Mouse (Mus musculus) midbrain, embryonic 16.5 days (tissue): ENCODE data around the gene Otulin. TPM values are rescaled to one million over a fixed set of nuclear protein-coding genes. Genes with fewer than 3 reads are reported as not detected.

Source experiments
- ATAC-seq: fragments of 200-750 bp; cut with Nextera tagmentation; 2 replicates; pipeline ENCODE4 v1.8.0; 2017; ENCODE audit warnings: moderate TSS enrichment
- H3K27ac ChIP-seq: fragments of 300-500 bp; sonication (generic); 2 replicates; pipeline ENCODE4 v1.5.1; 2014; ENCODE audit warnings: mild to moderate bottlenecking, low read length, mixed read lengths
- H3K27me3 ChIP-seq: fragments of 300-500 bp; sonication (generic); 2 replicates; pipeline ENCODE4 v1.6.1; 2014; ENCODE audit warnings: low read depth, low read length, mixed read lengths; ENCODE audit not compliant: control insufficient read depth, insufficient read depth
- H3K36me3 ChIP-seq: fragments of 300-500 bp; sonication (generic); 2 replicates; pipeline ENCODE4 v1.6.1; 2014; ENCODE audit warnings: mild to moderate bottlenecking, low read length, moderate library complexity, mixed read lengths; ENCODE audit not compliant: control insufficient read depth, insufficient read depth
- H3K4me1 ChIP-seq: fragments of 300-500 bp; sonication (generic); 2 replicates; pipeline ENCODE4 v1.6.1; 2014; ENCODE audit warnings: mild to moderate bottlenecking, low read length, mixed read lengths; ENCODE audit not compliant: control insufficient read depth, insufficient read depth
- H3K4me2 ChIP-seq: fragments of 300-500 bp; sonication (generic); 2 replicates; pipeline ENCODE4 v1.6.1; 2014; ENCODE audit warnings: mild to moderate bottlenecking, low read length, mixed read lengths
- H3K4me3 ChIP-seq: fragments of 300-500 bp; sonication (generic); 2 replicates; pipeline ENCODE4 v1.5.1; 2014; ENCODE audit warnings: low read depth, mild to moderate bottlenecking, low read length, moderate library complexity, mixed read lengths
- H3K9ac ChIP-seq: fragments of 300-500 bp; sonication (generic); 2 replicates; pipeline ENCODE4 v1.6.1; 2014; ENCODE audit warnings: low read depth, low read length, mixed read lengths
- H3K9me3 ChIP-seq: fragments of 300-500 bp; sonication (generic); replicated peaks from 2 replicates; pipeline ENCODE4 v1.6.1; 2014; ENCODE audit warnings: mild to moderate bottlenecking, low read length, mixed read lengths; ENCODE audit not compliant: control insufficient read depth, poor library complexity, severe bottlenecking
- WGBS: fragments of 180-500 bp; shearing (Covaris S2); extraction: QIAGEN DNeasy Blood & Tissue Kit; methylation state at CpG from one replicate; pipeline ENCODE4 v1.1.7; 2014; 5-methylcytosine and 5-hydroxymethylcytosine counted together
- polyA plus RNA-seq: library from polyadenylated mRNA; unstranded; fragments of >200 nt; fragmentation: Nextera tagmentation; extraction: Ambion mirVana; gene quantifications from 2 replicates; pipeline ENCODE4 v1.2.1, GENCODE M21; 2015

The Otulin gene
- polyA plus RNA-seq, 1 experiment from 2014 or later: 21.6 TPM

DNA sequence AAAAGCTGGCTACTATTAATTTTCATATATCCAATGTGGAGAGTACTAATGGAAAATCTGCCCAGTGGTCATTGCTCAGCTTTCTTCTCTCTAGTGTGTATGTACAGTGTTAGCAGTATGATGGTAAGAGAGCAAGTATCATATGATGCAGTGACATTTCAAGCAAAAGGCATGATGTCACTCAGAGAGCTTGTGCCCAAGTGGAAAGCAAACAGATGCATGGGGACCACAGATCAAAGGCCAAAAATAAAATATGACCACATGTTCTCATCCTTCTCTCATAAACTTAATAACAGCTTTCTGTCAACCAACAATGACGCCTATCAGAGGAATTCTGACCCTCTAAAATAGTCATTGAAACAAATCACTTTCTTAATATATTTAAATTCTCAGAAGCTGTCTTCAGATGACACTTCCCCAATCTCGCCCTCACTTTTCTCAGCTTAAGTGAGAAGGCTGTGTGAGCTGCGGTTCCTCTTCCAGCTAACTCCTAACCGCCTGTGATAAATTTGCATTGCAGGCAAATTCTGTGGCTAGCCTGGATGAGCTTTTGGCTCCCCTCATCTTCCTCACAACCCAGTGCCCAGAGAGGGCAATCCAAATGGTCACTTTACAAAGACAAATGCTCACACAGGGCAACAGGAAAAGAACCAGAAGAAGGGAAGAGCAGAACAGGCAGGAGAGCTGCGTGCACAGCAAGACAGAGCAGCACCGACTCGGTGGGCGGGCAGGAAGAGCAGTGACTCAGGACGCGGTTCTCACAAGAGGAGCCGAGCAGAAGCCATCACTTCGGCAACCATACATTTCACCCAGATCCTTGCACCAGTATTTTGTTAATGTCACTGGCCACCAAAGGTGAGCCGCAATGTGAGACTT, 5.2 kb downstream of the Otulin start:
- no peaks in the 10 kb centered on the region for H3K9me3 ChIP-seq
- H3K36me3 ChIP-seq: peaks cover 6% of the 10 kb centered on the region; the same call in 1 of the 2 replicates
- H3K27me3 ChIP-seq: no peaks in the 10 kb centered on the region
- H3K4me1 ChIP-seq: peaks cover 14% of the 10 kb centered on the region
- H3K4me3 ChIP-seq: no peak overlapping the region
- no peak overlapping the region for H3K27ac ChIP-seq
- no peak for ATAC-seq
- WGBS: 90% methylated on average over 13 of the region's 13 CpGs
- H3K4me2 ChIP-seq: no peak overlapping the region
- H3K9ac ChIP-seq: no peak overlapping the region

DNA sequence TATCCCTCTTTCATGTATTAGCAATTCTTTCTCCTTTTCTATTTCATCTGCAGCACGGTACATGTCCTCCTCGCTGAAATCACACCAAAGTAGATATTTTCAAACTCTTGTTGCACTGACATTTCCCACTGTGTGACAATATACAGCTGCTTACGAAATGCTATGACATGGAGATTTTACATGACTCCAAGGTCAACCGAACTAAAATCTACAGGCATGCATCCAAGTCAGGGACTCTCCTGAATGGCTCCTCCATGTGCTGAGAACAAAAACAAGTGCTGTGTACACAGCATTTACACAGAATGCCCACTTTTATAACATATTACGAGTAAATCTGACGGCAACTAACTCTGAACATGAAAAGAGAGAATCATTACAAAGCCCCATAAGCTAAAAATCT, 7.2 kb downstream of the Otulin start:
- no peak overlapping the region for H3K9ac ChIP-seq
- no peak overlapping the region for H3K4me3 ChIP-seq
- no peak overlapping the region for H3K4me2 ChIP-seq
- no peaks in the 10 kb centered on the region for H3K27me3 ChIP-seq
- no peak for ATAC-seq
- H3K4me1 ChIP-seq: no peaks in the 10 kb centered on the region
- 93% methylated on average over 6 of the region's 6 CpGs for WGBS
- H3K9me3 ChIP-seq: no peaks in the 10 kb centered on the region
- H3K36me3 ChIP-seq: peaks cover 6% of the 10 kb centered on the region; the same call in 1 of the 2 replicates
- no peak overlapping the region for H3K27ac ChIP-seq

GRCm38 (mm10) chr15:27620475-27621185, 9.9 kb downstream of the Otulin start:
- Histone ChIP-seq H3K4me3 (no peak overlapping the region), H3K9me3 (no peaks in the 10 kb centered on the region), H3K4me1 (no peaks in the 10 kb centered on the region), H3K4me2 (no peak overlapping the region), H3K27me3 (no peaks in the 10 kb centered on the region), H3K36me3 (peaks cover 12% of the 10 kb centered on the region; the same call in 1 of the 2 replicates), H3K27ac (no peak overlapping the region), H3K9ac (no peak overlapping the region)
- no peak for ATAC-seq
- 92% methylated on average over 6 of the region's 6 CpGs for WGBS

DNA sequence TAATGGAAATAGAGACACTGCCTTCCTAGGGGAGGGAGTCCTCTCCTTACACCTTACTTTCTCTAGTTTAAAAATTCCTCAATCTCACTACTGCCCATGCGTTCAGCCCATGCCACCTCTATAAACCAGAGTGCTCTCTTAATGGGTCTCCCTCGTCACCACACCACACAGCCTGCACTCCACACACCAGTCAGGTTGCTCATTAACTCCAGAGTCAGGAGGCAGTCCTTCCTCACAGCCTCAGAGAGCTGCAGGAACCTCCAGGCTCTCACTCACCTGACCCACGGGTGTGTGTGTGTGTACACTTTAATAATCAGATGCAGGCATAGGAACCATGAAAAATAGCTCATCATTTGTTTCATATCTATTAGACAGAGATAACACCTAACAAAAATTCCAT, 10.8 kb downstream of the Otulin start:
- no peak for ATAC-seq
- Histone ChIP-seq H3K9ac (no peak overlapping the region), H3K27me3 (no peaks in the 10 kb centered on the region), H3K4me1 (no peaks in the 10 kb centered on the region), H3K4me3 (no peak overlapping the region), H3K4me2 (no peak overlapping the region), H3K9me3 (no peaks in the 10 kb centered on the region), H3K27ac (no peak overlapping the region), H3K36me3 (peaks cover 12% of the 10 kb centered on the region; the same call in 1 of the 2 replicates)
- WGBS: 89% methylated on average over 3 of the region's 3 CpGs

DNA sequence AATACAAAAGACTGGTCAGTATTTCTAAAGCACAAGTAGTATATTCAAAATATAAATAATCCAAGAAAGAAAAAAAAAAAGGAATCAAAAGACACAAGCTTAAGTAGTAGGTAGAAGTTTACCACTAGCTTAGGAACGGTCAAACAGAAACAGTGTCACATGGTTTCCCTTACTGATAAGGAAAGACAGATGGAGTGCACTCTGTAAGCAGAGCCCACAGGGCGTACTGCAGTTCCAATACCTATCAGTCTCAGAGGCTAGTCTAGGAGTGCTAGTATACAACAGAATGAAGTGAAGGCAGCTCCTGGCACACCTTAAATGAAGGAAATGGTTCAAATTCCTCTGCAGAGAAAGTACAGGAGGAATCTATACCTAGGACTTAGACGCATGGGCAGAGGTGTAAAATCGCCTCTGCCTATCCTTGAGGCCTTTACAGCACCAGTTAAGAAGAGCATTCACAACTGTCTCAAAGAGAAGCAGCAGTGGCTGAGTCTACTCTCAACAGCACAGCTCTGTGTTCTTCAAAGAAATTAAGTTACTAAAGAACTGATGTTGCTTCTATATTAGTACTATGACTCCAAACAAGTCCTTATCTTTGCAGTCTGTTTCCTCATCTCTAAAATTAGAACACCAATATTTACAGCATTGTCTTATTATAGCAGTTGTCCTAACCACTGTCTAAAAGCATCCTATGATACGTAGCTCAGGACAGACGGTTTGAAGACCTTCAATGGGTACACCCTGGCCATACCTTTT, 11.5 kb downstream of the Otulin start:
- H3K9me3 ChIP-seq: no peaks in the 10 kb centered on the region
- H3K4me3 ChIP-seq: no peak overlapping the region
- ATAC-seq: no peak
- H3K27ac ChIP-seq: no peak overlapping the region
- no peak overlapping the region for H3K9ac ChIP-seq
- no peaks in the 10 kb centered on the region for H3K27me3 ChIP-seq
- peaks cover 12% of the 10 kb centered on the region; the same call in 1 of the 2 replicates for H3K36me3 ChIP-seq
- WGBS: 90% methylated on average over 6 of the region's 6 CpGs
- H3K4me1 ChIP-seq: no peaks in the 10 kb centered on the region
- H3K4me2 ChIP-seq: no peak overlapping the region

DNA sequence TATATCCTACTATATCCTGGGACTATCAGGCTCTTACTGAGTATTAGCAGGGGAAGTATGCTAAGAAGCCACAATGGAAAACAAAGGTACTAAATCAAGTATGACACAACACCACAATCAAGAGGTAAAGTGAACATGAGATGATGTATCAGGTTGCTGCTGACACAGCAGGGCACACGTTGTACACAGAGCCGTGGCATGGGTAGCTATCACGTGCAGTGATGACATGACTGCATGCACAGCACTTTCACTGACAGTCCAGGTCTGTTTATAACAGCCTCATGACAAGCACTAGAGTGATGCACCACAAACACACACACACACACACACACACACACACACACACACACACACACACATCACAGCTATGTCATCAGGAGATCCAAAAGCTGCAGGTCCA, 13.3 kb downstream of the Otulin start:
- Histone ChIP-seq H3K27me3 (no peaks in the 10 kb centered on the region), H3K27ac (no peak overlapping the region), H3K4me1 (0 out of 2 replicates have a peak, but pooled peaks cover 4% of the 10 kb centered on the region), H3K9me3 (no peaks in the 10 kb centered on the region), H3K4me2 (no peak overlapping the region), H3K4me3 (no peak overlapping the region), H3K36me3 (0 out of 2 replicates have a peak, but pooled peaks cover 6% of the 10 kb centered on the region), H3K9ac (no peak overlapping the region)
- 80% methylated on average over 3 of the region's 3 CpGs for WGBS
- ATAC-seq: no peak

GRCm38 (mm10) chr15:27616159-27616558, 14.3 kb downstream of the Otulin start:
- Histone ChIP-seq H3K9ac (no peak overlapping the region), H3K27me3 (no peaks in the 10 kb centered on the region), H3K36me3 (0 out of 2 replicates have a peak, but pooled peaks cover 6% of the 10 kb centered on the region), H3K4me3 (no peak overlapping the region), H3K4me1 (0 out of 2 replicates have a peak, but pooled peaks cover 4% of the 10 kb centered on the region), H3K9me3 (no peaks in the 10 kb centered on the region), H3K4me2 (no peak overlapping the region), H3K27ac (no peak overlapping the region)
- no peak for ATAC-seq
- WGBS: 85% methylated on average over 4 of the region's 4 CpGs

- H3K9me3 ChIP-seq: no peaks in the 10 kb centered on the region
- ATAC-seq: peak; percentile 25; the same call in 1 of the 2 replicates
- no peak overlapping the region for H3K4me2 ChIP-seq
- no peak overlapping the region for H3K27ac ChIP-seq
- no peak overlapping the region for H3K4me3 ChIP-seq
- H3K27me3 ChIP-seq: no peaks in the 10 kb centered on the region
- peaks cover 12% of the 10 kb centered on the region; the same call in 1 of the 2 replicates for H3K36me3 ChIP-seq
- H3K9ac ChIP-seq: no peak overlapping the region
- 0 out of 2 replicates have a peak, but pooled peaks cover 4% of the 10 kb centered on the region for H3K4me1 ChIP-seq
- WGBS: 94% methylated on average over 4 of the region's 4 CpGs
These were observed 17.2 kb downstream of the Otulin start for GRCm38 (mm10) chr15:27613255-27613654.
